Mouse (Mus musculus) heart, adult 2 months (tissue): ENCODE results near the gene Cfap54.

Experiments
- CTCF ChIP-seq: fragments of 200-600 bp; IDR thresholded peaks from 2 replicates; pipeline ENCODE4 v1.8.1; 2022; ENCODE audit warnings: antibody characterized with exemption, mild to moderate bottlenecking, moderate library complexity
- EP300 ChIP-seq: fragments of 200-500 bp; IDR thresholded peaks from 2 replicates; pipeline ENCODE4 v1.6.1; 2011; ENCODE audit warnings: low read depth, low read length, control low read depth; ENCODE audit not compliant: insufficient read depth
- POLR2A ChIP-seq: fragments of 200-500 bp; IDR thresholded peaks from 2 replicates; pipeline ENCODE4 v1.6.1; 2011; ENCODE audit warnings: mild to moderate bottlenecking, low read depth, low read length, control low read depth; ENCODE audit not compliant: insufficient read depth

DNA sequence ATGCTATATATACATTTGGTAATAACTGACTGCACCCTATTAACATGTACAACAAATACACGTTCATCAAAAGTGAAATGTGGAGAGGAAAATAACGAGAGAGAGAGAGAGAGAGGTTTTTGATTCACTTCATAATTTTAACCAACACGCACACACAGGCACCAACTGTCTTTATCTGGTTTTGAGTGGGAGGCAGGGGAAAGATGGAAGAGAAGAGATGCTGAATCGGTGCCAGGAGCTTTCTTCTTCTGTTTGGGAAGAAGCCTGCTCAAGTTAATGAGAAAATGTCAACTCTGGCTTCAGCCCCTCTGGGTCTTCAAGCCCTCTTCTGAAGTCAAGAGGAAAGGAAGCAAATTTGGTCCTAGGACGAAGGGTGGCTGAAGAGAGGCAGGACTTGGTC is 38.4 kb upstream of the Cfap54 start:
- TF ChIP-seq CTCF: no peak
- no peak for TF ChIP-seq EP300
- no peak for TF ChIP-seq POLR2A
